Mouse (Mus musculus): Measurements from ENCODE around the gene Hspb2. TPM values are rescaled to one million over a fixed set of nuclear protein-coding genes. Genes with fewer than 3 reads are reported as not detected.

Hspb2 gene
- polyA plus RNA-seq, 1 experiment from 2014 or later, result 260 TPM

DNA sequence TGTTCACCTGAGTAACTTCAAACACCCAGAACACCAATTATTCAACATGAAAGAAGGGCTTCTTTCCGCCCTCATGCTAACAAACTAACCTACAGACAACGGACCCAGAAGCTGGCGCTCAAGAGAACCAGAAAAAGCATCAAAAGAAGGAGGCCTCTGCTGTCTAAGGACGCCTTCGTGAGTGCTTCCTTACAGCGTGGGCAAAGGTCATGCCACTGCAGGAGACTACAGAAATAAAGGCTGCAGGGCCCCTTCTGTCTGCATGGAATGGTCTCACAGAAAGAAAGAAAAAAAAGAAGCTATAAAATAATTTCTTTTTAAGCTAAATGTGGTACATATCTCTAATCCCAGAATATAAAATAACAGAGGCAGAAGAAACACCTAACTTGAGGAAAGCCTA is 47.2 kb downstream of the Hspb2 start:
- no peak for ATAC-seq (ENCODE audit: extremely low read depth, insufficient number of reproducible peaks, low FRiP score, low TSS enrichment)
- WGBS, result 58% methylated on average over 6 of the region's 6 CpGs
- Histone ChIP-seq H3K4me2 (no peak overlapping the region), H3K36me3 (peaks cover 32% of the 10 kb centered on the region), H3K27me3 (replicated peaks) (peaks cover 16% of the 10 kb centered on the region), H3K27ac (replicated peaks) (no peak overlapping the region), H3K9me3 (no peaks in the 10 kb centered on the region), H3K4me1 (peaks cover 17% of the 10 kb centered on the region), H3K9ac (no peak overlapping the region), H3K4me3 (no peak overlapping the region)

Other genes starting within 250 kb of the Hspb2 start
- 76.0 and 79.3 TPM in 2 replicates for gene Pts, start 223.6 kb downstream of the Hspb2 start, polyA plus RNA-seq (2015; fragmentation: Nextera tagmentation; extraction: Ambion mirVana)
- 5.5 and 7.1 TPM in 2 replicates for gene Il18, start 197.5 kb downstream of the Hspb2 start, polyA plus RNA-seq (2015; fragmentation: Nextera tagmentation; extraction: Ambion mirVana)
- 0.20 TPM in 1 of 2 replicates, not detected in the other for gene Bco2, start 197.2 kb downstream of the Hspb2 start, polyA plus RNA-seq (2015; fragmentation: Nextera tagmentation; extraction: Ambion mirVana)
- gene Tex12, start 191.0 kb downstream of the Hspb2 start, polyA plus RNA-seq (2015; fragmentation: Nextera tagmentation; extraction: Ambion mirVana), result not detected in 2 replicates
- 568 and 646 TPM in 2 replicates for gene Sdhd, start 148.5 kb downstream of the Hspb2 start, polyA plus RNA-seq (2015; fragmentation: Nextera tagmentation; extraction: Ambion mirVana)
- gene Timm8b, start 148.4 kb downstream of the Hspb2 start, polyA plus RNA-seq (2015; fragmentation: Nextera tagmentation; extraction: Ambion mirVana), result 247 and 287 TPM in 2 replicates
- gene Pih1d2, start 135.0 kb downstream of the Hspb2 start, polyA plus RNA-seq (2015; fragmentation: Nextera tagmentation; extraction: Ambion mirVana), result 1.8 and 3.2 TPM in 2 replicates
- gene Nkapd1, start 134.9 kb downstream of the Hspb2 start, polyA plus RNA-seq (2015; fragmentation: Nextera tagmentation; extraction: Ambion mirVana), result 15.1 and 15.5 TPM in 2 replicates
- gene Dlat, start 92.6 kb downstream of the Hspb2 start, polyA plus RNA-seq (2015; fragmentation: Nextera tagmentation; extraction: Ambion mirVana), result 106 and 116 TPM in 2 replicates
- 7.5 and 8.1 TPM in 2 replicates for gene Dixdc1, start 12.8 kb downstream of the Hspb2 start, polyA plus RNA-seq (2015; fragmentation: Nextera tagmentation; extraction: Ambion mirVana)
- 9.7 and 10.2 TPM in 2 replicates for gene 2310030G06Rik, start 5.8 kb downstream of the Hspb2 start, polyA plus RNA-seq (2015; fragmentation: Nextera tagmentation; extraction: Ambion mirVana)
- gene Cryab, start 1.0 kb downstream of the Hspb2 start, polyA plus RNA-seq (2015; fragmentation: Nextera tagmentation; extraction: Ambion mirVana), result 1,022 and 1,124 TPM in 2 replicates
- gene Fdxacb1, start 15.9 kb upstream of the Hspb2 start, polyA plus RNA-seq (2015; fragmentation: Nextera tagmentation; extraction: Ambion mirVana), result 8.2 and 8.5 TPM in 2 replicates
- gene Alg9, start 22.7 kb upstream of the Hspb2 start, polyA plus RNA-seq (2015; fragmentation: Nextera tagmentation; extraction: Ambion mirVana), result 27.3 and 31.9 TPM in 2 replicates
- gene 1110032A03Rik, start 23.2 kb upstream of the Hspb2 start, polyA plus RNA-seq (2015; fragmentation: Nextera tagmentation; extraction: Ambion mirVana), result 24.5 and 25.9 TPM in 2 replicates
- 46.3 and 48.6 TPM in 2 replicates for gene Ppp2r1b, start 92.9 kb upstream of the Hspb2 start, polyA plus RNA-seq (2015; fragmentation: Nextera tagmentation; extraction: Ambion mirVana)

Data from heart, embryonic 13.5 days (tissue).